Mouse (Mus musculus) cerebellum, adult 2 months (tissue): ENCODE measurements around the gene Vps13c.

Source experiments
- CTCF ChIP-seq: fragments of 200-500 bp; IDR thresholded peaks from 2 replicates; pipeline ENCODE4 v1.5.1; 2011; ENCODE audit warnings: low read depth, mild to moderate bottlenecking, control low read depth, low read length, moderate library complexity, borderline replicate concordance; ENCODE audit not compliant: insufficient read depth
- POLR2A ChIP-seq: fragments of 200-500 bp; IDR thresholded peaks from 2 replicates; pipeline ENCODE4 v1.6.1; 2011; ENCODE audit warnings: low read length, control low read depth, borderline replicate concordance; ENCODE audit not compliant: insufficient read depth

DNA sequence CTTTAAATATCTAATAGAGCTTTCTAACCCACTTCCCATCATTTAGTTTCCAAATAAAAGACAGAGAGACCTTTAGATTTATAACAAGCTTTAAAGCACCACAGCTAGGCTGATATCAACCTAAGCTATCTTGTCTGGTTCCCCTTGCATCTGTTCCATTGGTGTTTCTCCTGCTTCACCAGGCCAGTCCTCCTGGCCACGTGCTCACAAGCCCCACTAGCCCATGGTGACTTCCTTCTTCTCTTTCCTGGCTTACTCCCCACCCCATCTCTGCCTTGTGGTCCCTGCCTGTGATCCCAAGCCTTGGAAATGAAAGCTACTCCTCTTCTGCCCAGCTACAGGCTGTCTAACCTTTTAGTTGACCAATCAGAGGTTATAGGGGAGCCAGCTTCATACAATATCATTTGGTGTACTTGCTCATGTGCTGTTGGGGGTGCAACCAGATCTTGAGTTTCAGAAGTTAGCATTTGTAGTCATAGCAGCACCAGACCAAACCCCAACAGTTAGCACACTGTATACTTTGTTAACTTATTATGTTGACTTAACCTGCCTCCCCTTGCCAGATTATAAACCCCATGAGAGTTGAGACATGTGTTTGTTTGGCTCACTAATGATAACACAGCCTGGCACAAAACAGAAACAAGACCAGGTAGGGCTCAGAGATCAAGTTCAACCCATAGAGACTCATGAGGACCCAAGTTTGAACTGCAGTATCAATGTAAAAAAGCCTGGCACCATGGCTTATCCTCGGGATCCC is 23.8 kb upstream of the Vps13c start:
- no peak for TF ChIP-seq CTCF
- TF ChIP-seq POLR2A, result no peak
